Mouse (Mus musculus): ENCODE results near the gene Art4. TPM values are rescaled to one million over a fixed set of nuclear protein-coding genes. Genes with fewer than 3 reads are reported as not detected.
"Not testable (repeated sequence)": the region's sequence is repeated elsewhere in the genome, so short reads cannot be mapped to it uniquely, and the experiment has no call there.

Art4 gene
- total RNA-seq (2021) = 6.0 and 7.4 TPM in 2 replicates
- long read RNA-seq, experiment 1, partial matches to known transcripts = 3 of 5 reads
- long read RNA-seq, experiment 1, other reads (novel, unspliced or antisense) = 0 of 5 reads
- long read RNA-seq, experiment 2 = 0 reads

DNA sequence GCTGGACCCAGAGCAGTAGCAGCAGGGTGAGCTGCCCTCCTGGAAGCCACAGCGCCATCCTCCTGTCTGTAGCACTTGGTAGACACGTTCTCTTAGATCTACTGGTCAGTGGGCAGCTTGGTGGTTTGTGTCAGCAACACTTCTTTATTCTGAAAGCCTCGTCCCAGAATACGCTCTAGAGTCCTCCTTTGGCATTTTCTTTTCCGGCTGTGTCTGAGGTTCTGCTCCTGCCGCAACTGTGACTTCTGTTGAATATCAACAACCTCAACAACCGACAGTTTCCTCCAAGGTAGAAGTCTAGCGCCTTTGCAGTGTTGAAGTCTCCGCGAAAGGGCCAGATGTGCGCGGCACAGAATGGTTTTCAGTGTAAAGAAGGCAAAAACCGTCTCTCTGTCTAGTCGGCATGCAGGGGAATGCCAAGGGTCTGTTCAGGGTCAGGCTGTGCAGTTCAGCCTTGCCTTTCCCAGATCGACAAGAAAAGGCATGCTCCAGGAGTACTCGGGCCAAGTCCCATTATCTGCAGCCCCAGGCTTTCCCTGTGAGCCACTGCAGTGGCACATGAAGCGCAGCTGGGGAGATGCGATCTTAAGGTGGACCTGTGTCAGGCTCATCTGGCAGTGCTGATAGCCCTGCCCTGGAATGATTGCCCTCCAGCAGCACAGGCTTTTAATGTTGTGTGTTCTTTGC lies at the start of gene Art4:
TSS of gene Art4 (minus strand) at position 548 of the 687 bp plus-strand sequence.
- DNase-seq = peak; percentile 50

- DNase-seq = no peak
Measured at GRCm38 (mm10) chr6:136906937-136907293, 49.4 kb upstream of the Art4 start.

- DNase-seq = no peak
Measured at GRCm38 (mm10) chr6:136906283-136906936, 48.9 kb upstream of the Art4 start.

DNA sequence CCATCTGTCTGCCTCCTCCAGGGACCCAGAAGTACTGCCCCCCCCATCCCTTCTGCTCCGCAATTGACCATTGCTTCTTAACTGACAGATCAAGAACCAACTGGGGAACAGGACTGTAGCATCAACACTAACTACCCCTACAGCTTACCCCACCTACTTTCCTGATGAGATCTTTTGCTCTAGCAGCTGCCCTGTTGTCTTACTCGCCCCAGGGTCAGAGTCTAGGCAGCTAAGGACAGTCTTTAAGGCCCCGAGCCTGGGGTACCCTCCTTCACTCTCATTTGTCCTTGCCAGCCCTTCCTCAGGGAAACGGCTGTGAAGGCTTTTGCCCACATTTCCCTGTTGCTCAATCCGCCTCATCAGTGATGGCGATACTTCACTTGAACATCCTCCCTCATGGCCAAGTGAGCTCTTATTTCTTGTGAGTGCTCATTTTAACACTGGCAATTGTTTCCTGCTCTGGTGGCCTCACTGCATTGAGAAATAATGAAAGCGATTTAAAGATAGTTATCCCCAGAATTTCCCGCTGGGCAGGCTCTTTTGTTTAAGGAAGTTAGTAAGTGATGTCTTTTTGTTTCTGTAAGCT lies 46.4 kb upstream of the Art4 start:
- DNase-seq = no peak

DNA sequence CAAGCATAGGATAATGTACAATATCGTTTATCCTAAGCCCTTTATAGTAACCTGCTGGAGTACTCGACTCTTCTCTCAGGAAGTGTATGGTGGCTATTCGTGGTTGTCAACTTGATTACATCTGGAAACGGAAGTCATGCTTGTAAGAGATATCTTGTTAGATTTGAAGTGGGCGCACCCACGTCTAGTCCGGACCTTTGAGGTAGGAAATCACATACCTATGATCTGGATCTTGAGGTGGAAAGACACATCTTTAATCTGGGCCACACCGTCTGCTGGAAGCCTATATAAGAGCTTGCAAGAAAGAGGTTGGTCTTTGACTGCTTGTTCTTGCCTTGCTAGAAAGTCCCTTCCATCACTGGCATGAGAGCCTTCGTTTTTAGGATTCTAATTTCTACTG lies 45.0 kb upstream of the Art4 start:
- no peak for DNase-seq

DNA sequence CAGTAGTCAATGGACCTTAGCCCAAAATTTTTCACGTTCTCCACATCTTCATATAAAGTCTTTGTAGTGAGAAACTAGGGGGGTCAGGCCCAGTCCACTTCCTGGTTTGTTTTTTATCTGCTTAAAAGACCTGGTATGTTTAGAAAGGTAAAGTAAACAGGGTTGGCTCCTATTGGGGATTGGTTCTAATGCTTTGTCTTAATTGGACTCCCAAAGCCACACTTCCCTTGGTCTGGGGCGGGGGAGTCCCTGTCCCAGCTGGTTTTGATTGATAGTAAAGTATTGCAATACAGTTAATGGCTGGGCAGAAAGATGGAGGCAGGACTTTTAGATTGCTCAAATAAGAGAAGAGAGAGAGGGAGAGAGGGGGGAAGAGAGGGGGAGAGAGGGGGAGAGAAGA lies 43.5 kb upstream of the Art4 start:
- DNase-seq = no peak

DNA sequence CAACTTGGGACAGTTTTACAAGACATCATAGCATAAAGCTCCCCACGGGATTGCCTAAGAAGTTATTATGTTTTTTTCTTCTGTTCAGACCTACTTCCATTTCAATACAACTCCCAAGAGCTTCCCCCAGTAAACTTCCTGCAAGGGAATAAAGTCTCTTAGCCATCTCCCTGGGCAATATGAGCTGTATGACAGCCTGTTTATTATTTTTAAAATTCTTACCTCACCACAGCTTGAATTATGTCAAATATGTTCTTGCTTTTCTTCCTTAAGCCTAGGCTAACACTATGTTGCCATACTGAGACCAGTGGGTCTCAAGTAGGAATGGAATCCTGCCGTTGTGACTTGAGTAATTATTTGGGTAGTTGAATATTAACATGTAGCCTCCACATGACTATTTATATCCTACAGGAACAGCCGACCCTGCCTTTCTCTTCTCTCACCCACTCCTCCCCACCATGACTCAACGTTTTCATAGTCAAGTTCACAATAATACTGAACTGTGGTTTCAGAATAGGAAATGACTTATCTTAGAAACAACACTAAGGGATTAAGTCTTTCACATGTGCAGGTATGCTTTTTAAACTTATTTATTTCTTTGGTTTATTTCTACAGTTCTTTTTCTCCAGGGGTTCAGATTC lies 43.0 kb upstream of the Art4 start:
- DNase-seq = no peak

GRCm38 (mm10) chr6:136898954-136899353 lies 41.4 kb upstream of the Art4 start:
- DNase-seq = no peak

DNA sequence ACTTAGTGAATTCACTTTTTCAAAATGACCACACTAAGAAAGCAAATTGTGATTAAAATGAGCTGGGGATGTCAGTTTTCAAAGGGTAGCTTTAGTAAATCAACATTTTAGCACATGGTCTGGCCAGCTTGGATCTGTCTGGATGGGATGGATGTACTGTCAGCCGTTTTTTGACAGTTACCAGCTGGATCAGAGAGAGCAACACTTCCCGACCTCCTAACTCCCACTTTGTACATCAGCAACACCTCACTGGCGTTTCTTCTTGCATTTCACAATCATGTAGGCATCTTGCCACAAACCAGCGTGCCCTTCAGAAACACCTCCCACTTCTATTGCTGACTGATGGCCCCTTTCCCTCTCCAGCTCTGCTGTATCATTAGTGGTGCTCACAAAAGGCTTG lies 40.7 kb upstream of the Art4 start:
- DNase-seq = no peak

DNA sequence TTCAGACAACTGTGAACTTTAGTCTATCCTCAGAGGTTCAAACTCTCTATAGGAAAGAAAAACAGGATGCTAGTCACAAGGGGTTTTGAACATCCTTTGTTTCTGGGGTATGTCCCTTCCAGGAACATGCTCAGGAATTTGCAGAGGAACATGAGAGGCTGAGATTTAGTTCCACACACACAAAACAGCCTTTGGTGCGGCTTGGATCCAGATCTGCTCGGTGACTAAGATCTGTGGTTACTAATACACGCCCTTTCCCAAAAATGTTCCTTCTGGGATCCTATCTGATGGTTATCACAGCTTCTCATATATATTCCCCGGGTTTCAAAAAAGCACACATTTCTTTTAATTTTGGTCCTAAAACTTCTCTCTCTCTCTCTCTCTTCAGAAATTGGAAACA lies 40.3 kb upstream of the Art4 start:
- no peak for DNase-seq

- no peak for DNase-seq
Measured at GRCm38 (mm10) chr6:136894532-136895339, 37.2 kb upstream of the Art4 start.

DNA sequence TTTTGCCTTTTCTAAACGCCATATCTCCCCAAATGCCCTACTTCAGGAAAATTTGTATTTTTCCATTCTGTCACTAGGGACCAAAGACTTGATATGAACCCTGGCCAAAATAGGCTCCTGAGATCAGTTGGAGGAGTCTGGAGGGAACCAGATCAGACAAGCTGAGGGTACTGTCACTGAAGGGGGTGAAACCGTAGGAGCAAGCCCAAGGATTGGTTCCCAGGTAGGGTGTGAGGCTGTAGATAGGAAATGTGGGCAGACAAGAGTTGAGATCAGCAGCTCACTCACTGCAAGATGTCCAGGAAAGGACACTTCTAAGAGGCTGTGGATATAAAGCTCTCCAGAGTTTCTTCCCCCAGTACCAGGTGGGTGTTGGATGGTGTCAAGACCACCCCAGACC lies 34.5 kb upstream of the Art4 start:
- no peak for DNase-seq

DNA sequence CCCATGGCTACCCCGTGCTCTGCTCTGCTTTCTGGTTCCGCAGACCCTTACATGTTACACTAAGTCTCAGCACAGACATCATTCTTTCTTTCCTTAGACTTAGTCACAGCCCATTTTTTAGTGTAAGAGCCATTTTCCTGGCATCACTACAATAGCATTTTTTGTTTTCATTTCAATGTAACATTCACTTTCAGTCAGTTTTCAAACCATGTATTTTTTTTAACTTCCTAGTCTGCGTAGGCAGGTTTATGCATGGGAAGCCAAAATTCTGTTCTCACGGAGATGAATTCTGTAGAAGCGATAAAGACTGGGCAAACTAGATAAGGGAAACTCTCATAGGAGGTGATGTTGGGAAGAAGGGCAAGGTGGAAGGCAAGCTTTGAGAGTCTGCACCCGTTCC lies 32.0 kb upstream of the Art4 start:
- DNase-seq = no peak

DNA sequence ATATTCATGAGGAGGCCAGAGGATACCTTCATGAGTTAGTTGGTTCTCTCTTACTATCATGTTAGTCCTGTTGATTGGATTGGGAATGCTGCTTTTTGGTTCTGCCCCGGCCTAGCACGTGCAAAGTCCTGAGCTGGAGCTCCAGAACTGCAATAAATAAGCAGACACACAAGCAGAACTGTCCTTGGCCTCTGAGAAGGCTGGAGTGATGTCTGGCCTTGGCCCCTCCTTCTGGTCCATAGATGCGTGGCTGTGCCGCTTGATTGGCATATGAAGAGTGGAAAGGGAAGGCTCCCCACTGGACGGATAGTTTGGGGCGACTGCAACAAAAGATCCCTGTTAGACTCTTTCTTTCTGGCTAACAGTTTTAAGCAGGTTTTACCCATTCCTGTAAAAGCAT lies 31.5 kb upstream of the Art4 start:
- peak; percentile 34 for DNase-seq

DNA sequence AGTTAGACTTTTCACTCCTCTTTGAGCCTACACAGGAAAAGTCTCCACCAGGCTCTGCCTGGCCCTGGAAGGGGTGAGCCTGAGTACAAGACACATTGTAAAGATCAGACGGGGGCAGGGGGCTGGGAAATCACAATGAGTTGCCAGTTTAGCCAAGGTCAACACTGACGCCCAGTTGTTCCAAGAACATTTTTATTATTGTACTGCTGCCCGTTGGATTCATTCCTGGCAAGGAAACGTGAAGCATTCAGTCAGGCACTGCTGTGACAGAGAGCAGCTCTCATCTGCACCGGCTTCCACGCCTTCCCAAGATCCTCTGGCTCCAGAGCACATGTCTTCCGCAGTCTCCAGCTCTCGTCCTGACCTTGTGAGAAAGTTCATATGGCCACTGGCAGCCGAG lies 30.3 kb upstream of the Art4 start:
- DNase-seq = peak; percentile 78

DNA sequence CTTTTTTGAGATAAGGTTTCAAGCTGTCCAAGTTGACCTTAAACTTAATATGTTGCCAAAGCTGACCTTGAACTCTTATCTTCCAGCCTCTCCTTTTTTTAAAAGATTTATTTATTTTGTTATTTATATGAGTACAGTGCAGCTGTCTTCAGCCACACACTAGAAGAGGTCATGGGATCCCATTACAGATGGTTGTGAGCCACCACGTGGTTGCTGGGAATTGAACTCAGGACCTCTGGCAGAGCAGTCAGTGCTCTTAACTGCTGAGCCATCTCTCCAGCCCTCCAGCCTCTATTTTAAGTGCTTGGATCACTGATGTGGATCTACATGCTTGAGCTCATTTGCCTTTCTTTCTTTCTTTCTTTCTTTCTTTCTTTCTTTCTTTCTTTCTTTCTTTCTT lies 27.2 kb upstream of the Art4 start:
- not testable (repeated sequence) for DNase-seq

GRCm38 (mm10) chr6:136883961-136884360 lies 26.4 kb upstream of the Art4 start:
- no peak for DNase-seq

DNA sequence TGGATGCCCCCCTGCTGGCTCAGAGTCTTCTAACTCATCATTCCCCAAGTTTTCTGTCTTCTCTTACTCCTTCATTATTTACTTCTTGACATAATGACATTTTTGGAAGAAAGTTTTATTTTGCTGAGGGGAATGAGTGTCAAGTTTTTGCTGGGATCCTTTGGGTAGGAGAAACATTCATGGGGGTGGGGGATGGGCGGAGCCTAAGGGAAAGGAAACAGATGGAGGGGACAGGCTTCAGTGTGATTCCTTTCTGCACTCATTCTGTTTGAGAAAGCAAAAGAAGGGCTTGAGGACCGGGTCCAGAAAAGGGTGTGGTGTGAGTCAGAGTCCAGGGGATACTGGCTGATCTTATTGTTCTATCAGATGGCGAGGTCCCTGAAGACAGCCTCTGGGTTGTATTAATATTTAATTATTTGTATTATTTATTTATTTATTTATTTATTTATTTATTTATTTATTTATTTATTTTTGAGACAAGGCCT lies 25.9 kb upstream of the Art4 start:
- no peak for DNase-seq

GRCm38 (mm10) chr6:136881678-136882077 lies 24.1 kb upstream of the Art4 start:
- DNase-seq = no peak

DNA sequence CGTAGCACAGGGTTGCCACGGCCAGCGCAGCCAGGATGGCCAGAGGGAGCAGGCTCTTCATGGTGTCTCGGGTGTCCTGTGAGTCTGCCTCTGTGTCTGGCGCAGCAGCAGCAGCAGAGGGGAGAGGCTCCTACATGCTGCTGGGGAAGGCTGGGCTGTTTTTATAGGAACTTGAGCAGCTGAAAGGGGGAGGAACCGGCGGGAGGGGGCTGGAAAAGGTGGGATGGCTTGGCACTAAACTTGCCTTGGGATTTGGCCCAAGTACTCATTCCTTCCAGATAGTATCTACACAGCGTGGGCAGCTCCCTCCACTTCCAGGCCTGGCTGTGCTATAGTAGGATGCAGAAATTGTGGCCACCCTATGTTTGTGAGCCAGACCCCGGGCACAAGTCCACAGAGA lies 18.1 kb upstream of the Art4 start, which contains the start of gene Mgp:
TSS of gene Mgp (minus strand) at position 154 of the 400 bp plus-strand sequence.
- no peak for DNase-seq

DNA sequence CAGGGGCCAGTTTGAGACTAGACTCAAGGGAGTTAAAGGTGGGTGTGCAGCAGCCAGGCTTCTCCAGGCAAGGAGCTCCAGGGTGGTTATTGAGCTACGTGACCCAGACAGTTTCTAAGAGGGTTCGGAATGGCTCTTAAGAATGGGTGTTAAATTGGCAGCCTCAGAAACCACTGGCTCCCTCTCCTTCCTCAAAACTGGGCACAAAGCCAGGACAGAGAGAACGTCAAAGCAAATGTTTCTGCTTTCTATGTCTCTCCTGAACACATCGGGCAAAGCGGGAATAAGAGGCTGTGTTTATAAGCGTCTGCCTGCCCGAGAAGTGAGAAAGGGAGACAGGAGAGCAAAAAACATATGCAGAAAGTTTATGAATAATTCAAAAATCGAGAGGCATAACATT lies 17.1 kb upstream of the Art4 start:
- DNase-seq = peak; percentile 43

DNA sequence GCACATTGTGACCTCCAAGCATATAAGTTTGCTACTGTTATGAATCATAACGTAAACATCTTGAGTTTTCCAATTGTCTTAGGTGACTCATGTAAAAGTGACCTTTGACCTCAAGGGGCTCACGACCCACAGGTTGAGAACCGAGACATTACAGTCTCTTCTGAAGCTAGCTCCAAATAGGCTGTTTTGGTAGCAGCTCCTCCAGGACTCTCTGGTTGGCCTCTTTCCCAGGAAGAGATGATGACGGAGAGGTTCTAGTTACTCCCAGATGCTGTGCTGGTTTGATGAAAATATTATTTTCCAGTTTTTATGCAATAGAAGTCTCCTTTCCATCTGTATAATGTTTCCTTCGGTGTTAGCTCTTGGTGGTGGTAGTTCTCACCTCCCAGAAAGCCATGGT lies 11.4 kb upstream of the Art4 start:
- no peak for DNase-seq
